In the genomic region with DNA sequence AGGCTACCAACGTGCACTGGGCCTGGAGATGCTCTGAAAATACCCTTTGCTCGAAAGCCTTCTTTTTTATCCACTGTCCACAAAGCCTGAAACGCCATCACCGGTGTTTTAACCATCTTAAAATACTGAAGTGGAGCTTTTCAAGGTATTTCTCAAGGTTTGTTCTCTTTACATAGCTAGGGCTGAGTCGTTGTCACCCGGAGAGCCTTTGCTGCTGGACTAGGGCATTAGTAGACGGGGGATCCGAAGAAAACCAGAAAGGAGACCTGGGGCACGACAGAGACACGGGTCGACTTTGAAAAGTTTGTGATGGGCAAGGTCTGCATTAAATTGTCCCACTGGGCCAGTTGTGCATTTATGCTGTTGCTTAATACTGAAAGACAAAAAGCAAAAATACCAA, we compare ENCODE assay signal across 30 mouse cellular contexts. TPM values are rescaled to one million over a fixed set of nuclear protein-coding genes. Genes with fewer than 3 reads are reported as not detected.
"Had no signal": no experiment of that assay in that cellular context is flagged by ENCODE, and none has a peak within 500 bp of the region (broad histone marks: within the 10 kb centered on the region; RNA-seq: fewer than 3 reads in every experiment).

No protein-coding gene starts in this region.

- H3K9me3 ChIP-seq: heart, embryonic 12.5 days; heart, embryonic 13.5 days; heart, embryonic 15.5 days; hindbrain, embryonic 10.5 days; hindbrain, embryonic 12.5 days; hindbrain, embryonic 13.5 days; hindbrain, embryonic 15.5 days; intestine, embryonic 15.5 days; kidney, embryonic 15.5 days had no signal

- H3K27me3 ChIP-seq: heart, embryonic 12.5 days; heart, embryonic 13.5 days; heart, embryonic 15.5 days; hindbrain, embryonic 12.5 days; hindbrain, embryonic 13.5 days; hindbrain, embryonic 15.5 days; intestine, embryonic 15.5 days; kidney, embryonic 15.5 days had no signal

- H3K4me3 ChIP-seq: heart, embryonic 12.5 days; heart, embryonic 13.5 days; heart, embryonic 15.5 days; hindbrain, embryonic 10.5 days; hindbrain, embryonic 12.5 days; hindbrain, embryonic 13.5 days; hindbrain, embryonic 15.5 days; intestine, embryonic 15.5 days; kidney, embryonic 15.5 days; layer of hippocampus, adult 2 months; left cerebral cortex, adult 2 months had no signal

- H3K36me3 ChIP-seq: heart, embryonic 12.5 days; heart, embryonic 13.5 days; heart, embryonic 15.5 days; hindbrain, embryonic 10.5 days; hindbrain, embryonic 12.5 days; hindbrain, embryonic 13.5 days; hindbrain, embryonic 15.5 days; intestine, embryonic 15.5 days; kidney, embryonic 15.5 days had no signal

- H3K4me1 ChIP-seq: heart, embryonic 12.5 days; heart, embryonic 13.5 days; heart, embryonic 15.5 days; hindbrain, embryonic 12.5 days; hindbrain, embryonic 13.5 days; hindbrain, embryonic 15.5 days; intestine, embryonic 15.5 days; kidney, embryonic 15.5 days had no signal

- DNase-seq: heart, postnatal 14 days; heart, postnatal 36 days; heart, postnatal 4 days; kidney, adult 11 months; kidney, adult 18-20 months; kidney, adult 2 months; kidney, adult 8-10 months; kidney, adult 9 months; kidney, postnatal 10 days; kidney, postnatal 14 days; kidney, postnatal 25 days; kidney, postnatal 36 days; kidney, postnatal 4 days; layer of hippocampus, adult 9-11 months; layer of hippocampus, postnatal 36 days had no signal

- H3K27ac ChIP-seq: heart, embryonic 13.5 days; heart, embryonic 15.5 days; hindbrain, embryonic 10.5 days; hindbrain, embryonic 12.5 days; hindbrain, embryonic 13.5 days; hindbrain, embryonic 14.5 days; hindbrain, embryonic 15.5 days; hindbrain, postnatal 0 days; intestine, embryonic 15.5 days; kidney, embryonic 15.5 days; kidney, postnatal 0 days; layer of hippocampus, adult 2 months; left cerebral cortex, adult 2 months had no signal

RNA-seq across cellular contexts. Expression of gene Mmp2, which starts 27.7 kb away (rescaled TPM):
- polyA plus RNA-seq: inflammation-experienced regulatory T-cells, adult 6 months had no signal
